Mouse (Mus musculus) spleen, adult 18-20 months (tissue): ENCODE results near the gene Nxpe2.

Source experiments
- DNase-seq, 2 experiments: peaks; one replicate each; pipeline ENCODE4 v3.0.0; 2022; ENCODE audit warnings: mixed read lengths in 2 of 2

The Nxpe2 gene

DNA sequence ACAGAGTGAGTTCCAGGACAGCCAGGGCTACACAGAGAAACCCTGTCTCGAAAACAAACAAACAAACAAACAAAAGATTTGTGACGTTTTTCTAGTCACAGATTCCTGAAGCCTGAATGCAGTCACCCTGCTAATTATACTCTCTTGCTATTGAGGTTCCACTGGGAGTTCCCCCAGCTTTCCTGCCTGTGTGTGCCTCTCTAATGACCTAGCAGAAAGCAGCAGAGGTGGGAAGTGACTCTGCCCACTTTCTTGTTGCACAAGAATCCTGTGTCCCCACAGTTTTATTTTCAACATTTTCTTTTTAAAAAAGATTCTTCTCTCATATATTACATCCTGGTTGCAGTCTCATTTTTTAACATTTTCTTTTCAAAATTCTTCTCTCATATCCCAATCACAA, 58.5 kb downstream of the Nxpe2 start:
- DNase-seq: no peak

DNA sequence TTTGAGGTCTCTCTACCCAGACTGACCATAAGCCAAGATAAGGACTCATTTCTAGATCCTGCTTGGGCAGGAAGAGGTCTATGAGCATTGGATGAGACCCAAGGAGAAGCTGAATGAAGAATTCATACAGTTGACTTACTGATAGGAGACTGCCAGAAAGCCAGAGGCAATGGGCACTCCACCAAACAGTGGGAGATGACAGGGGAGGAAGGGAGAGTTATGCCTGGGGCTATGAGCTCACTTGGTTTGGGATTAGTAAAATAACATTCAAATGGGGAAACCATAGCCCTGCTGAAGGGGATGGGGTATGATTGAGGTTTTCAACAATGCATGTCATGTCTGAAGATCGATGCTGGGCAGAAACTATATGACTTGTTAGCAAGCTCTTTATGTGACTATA, 63.0 kb downstream of the Nxpe2 start:
- no peak for DNase-seq

GRCm38 (mm10) chr9:48284221-48284620, 69.0 kb downstream of the Nxpe2 start:
- no peak for DNase-seq

DNA sequence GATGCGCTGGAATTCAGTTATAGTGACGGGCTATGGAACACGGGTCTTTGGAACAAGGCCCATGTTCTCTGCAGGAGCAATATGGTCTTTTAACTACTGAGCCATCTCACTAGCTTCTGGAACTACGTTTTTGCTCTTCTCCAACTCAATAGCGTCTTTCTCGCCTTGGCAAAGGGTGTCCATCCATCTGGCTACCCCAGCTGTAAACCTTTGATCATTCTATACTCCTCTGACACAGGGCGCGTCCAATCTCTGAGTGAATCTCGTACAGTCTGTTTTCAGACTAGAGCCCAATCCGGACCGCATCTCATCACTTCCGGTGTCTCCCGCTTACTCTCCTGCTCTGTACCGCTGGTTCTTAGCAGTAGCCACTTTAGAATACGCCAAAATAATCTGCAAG, 76.4 kb downstream of the Nxpe2 start:
- DNase-seq: no peak
